Mouse (Mus musculus): ENCODE measurements around the gene Ap1g1.

GRCm38 (mm10) chr8:109798721-109799120 is 20.4 kb downstream of the Ap1g1 start:
- TF ChIP-seq POLR2A (IDR thresholded peaks at IDR 0.05; ENCODE audit: borderline replicate concordance, low read depth, low read length) (no peak), CTCF (IDR thresholded peaks at IDR 0.05; ENCODE audit: low read depth, low read length) (no peak)
